Mouse (Mus musculus): Measurements from ENCODE around the gene Raver1. TPM values are rescaled to one million over a fixed set of nuclear protein-coding genes. Genes with fewer than 3 reads are reported as not detected.

Raver1 gene
- polyA plus RNA-seq, 1 experiment = 90.8 TPM

GRCm38 (mm10) chr9:21039779-21040178 lies 52.0 kb downstream of the Raver1 start:
- Histone ChIP-seq H3K4me3 (ENCODE audit: low read depth, low read length) (no peak overlapping the region), H3K27me3 (ENCODE audit: control insufficient read depth, insufficient read depth, low read length) (peaks cover 33% of the 10 kb centered on the region), H3K36me3 (ENCODE audit: control insufficient read depth, insufficient read depth, low read length) (no peaks in the 10 kb centered on the region), H3K27ac (ENCODE audit: insufficient read depth, low read depth, low read length) (no peak overlapping the region), H3K4me1 (ENCODE audit: control insufficient read depth, insufficient read depth, insufficient read length, low read length) (no peaks in the 10 kb centered on the region)
- 81% methylated on average over 3 of the region's 3 CpGs for WGBS
- no peak for TF ChIP-seq CTCF (IDR thresholded peaks at IDR 0.05; ENCODE audit: extremely low read depth, insufficient read length, insufficient replicate concordance, low read depth, low read length)
- no peak for TF ChIP-seq POLR2A (IDR thresholded peaks at IDR 0.05; ENCODE audit: low read depth, low read length)

- H3K27ac ChIP-seq (ENCODE audit: insufficient read depth, low read depth, low read length) = no peak overlapping the region
- H3K36me3 ChIP-seq (ENCODE audit: control insufficient read depth, insufficient read depth, low read length) = no peaks in the 10 kb centered on the region
- TF ChIP-seq POLR2A (IDR thresholded peaks at IDR 0.05; ENCODE audit: low read depth, low read length) (no peak), CTCF (IDR thresholded peaks at IDR 0.05; ENCODE audit: extremely low read depth, insufficient read length, insufficient replicate concordance, low read depth, low read length) (no peak)
- 3% methylated on average over 31 of the region's 31 CpGs for WGBS
- peaks cover 9% of the 10 kb centered on the region for H3K4me1 ChIP-seq (ENCODE audit: control insufficient read depth, insufficient read depth, insufficient read length, low read length)
- peaks cover 43% of the 10 kb centered on the region for H3K27me3 ChIP-seq (ENCODE audit: control insufficient read depth, insufficient read depth, low read length)
- peak overlapping the region; percentile 20; the same call in 1 of the 2 replicates for H3K4me3 ChIP-seq (ENCODE audit: low read depth, low read length)
Observed at GRCm38 (mm10) chr9:21037481-21037891, 54.3 kb downstream of the Raver1 start.

- H3K4me1 ChIP-seq (ENCODE audit: control insufficient read depth, insufficient read depth, insufficient read length, low read length) = peaks cover 13% of the 10 kb centered on the region
- H3K36me3 ChIP-seq (ENCODE audit: control insufficient read depth, insufficient read depth, low read length) = no peaks in the 10 kb centered on the region
- WGBS = 6% methylated on average over 22 of the region's 22 CpGs
- TF ChIP-seq POLR2A (IDR thresholded peaks at IDR 0.05; ENCODE audit: low read depth, low read length) (no peak), CTCF (IDR thresholded peaks at IDR 0.05; ENCODE audit: extremely low read depth, insufficient read length, insufficient replicate concordance, low read depth, low read length) (no peak)
- peaks cover 49% of the 10 kb centered on the region for H3K27me3 ChIP-seq (ENCODE audit: control insufficient read depth, insufficient read depth, low read length)
- no peak overlapping the region for H3K27ac ChIP-seq (ENCODE audit: insufficient read depth, low read depth, low read length)
- H3K4me3 ChIP-seq (ENCODE audit: low read depth, low read length) = no peak overlapping the region
Observed at GRCm38 (mm10) chr9:21036666-21037065, 55.1 kb downstream of the Raver1 start.

- 15% methylated on average over 20 of the region's 20 CpGs for WGBS
- no peak overlapping the region for H3K4me3 ChIP-seq (ENCODE audit: low read depth, low read length)
- TF ChIP-seq POLR2A (IDR thresholded peaks at IDR 0.05; ENCODE audit: low read depth, low read length) (no peak), CTCF (IDR thresholded peaks at IDR 0.05; ENCODE audit: extremely low read depth, insufficient read length, insufficient replicate concordance, low read depth, low read length) (no peak)
Observed at GRCm38 (mm10) chr9:21036161-21036560, 55.6 kb downstream of the Raver1 start.

GRCm38 (mm10) chr9:21035586-21035985 lies 56.2 kb downstream of the Raver1 start:
- Histone ChIP-seq H3K4me1 (ENCODE audit: control insufficient read depth, insufficient read depth, insufficient read length, low read length) (peaks cover 15% of the 10 kb centered on the region), H3K27ac (ENCODE audit: insufficient read depth, low read depth, low read length) (no peak overlapping the region), H3K4me3 (ENCODE audit: low read depth, low read length) (no peak overlapping the region), H3K36me3 (ENCODE audit: control insufficient read depth, insufficient read depth, low read length) (no peaks in the 10 kb centered on the region), H3K27me3 (ENCODE audit: control insufficient read depth, insufficient read depth, low read length) (peaks cover 49% of the 10 kb centered on the region)
- 47% methylated on average over 9 of the region's 9 CpGs for WGBS
- TF ChIP-seq CTCF (IDR thresholded peaks at IDR 0.05; ENCODE audit: extremely low read depth, insufficient read length, insufficient replicate concordance, low read depth, low read length) = no peak
- no peak for TF ChIP-seq POLR2A (IDR thresholded peaks at IDR 0.05; ENCODE audit: low read depth, low read length)

More at GRCm38 (mm10) chr9:21036161-21036560, 55.6 kb downstream of the Raver1 start:
- Histone ChIP-seq H3K27me3 (ENCODE audit: control insufficient read depth, insufficient read depth, low read length) (peaks cover 49% of the 10 kb centered on the region), H3K36me3 (ENCODE audit: control insufficient read depth, insufficient read depth, low read length) (no peaks in the 10 kb centered on the region), H3K4me1 (ENCODE audit: control insufficient read depth, insufficient read depth, insufficient read length, low read length) (peaks cover 15% of the 10 kb centered on the region), H3K27ac (ENCODE audit: insufficient read depth, low read depth, low read length) (no peak overlapping the region)

- Histone ChIP-seq H3K27ac (ENCODE audit: insufficient read depth, low read depth, low read length) (no peak overlapping the region), H3K4me3 (ENCODE audit: low read depth, low read length) (no peak overlapping the region), H3K4me1 (ENCODE audit: control insufficient read depth, insufficient read depth, insufficient read length, low read length) (peaks cover 22% of the 10 kb centered on the region), H3K36me3 (ENCODE audit: control insufficient read depth, insufficient read depth, low read length) (no peaks in the 10 kb centered on the region), H3K27me3 (ENCODE audit: control insufficient read depth, insufficient read depth, low read length) (peaks cover 49% of the 10 kb centered on the region)
- TF ChIP-seq POLR2A (IDR thresholded peaks at IDR 0.05; ENCODE audit: low read depth, low read length) (no peak), CTCF (IDR thresholded peaks at IDR 0.05; ENCODE audit: extremely low read depth, insufficient read length, insufficient replicate concordance, low read depth, low read length) (no peak)
- 11% methylated on average over 17 of the region's 17 CpGs for WGBS
Observed at GRCm38 (mm10) chr9:21034481-21035085, 57.2 kb downstream of the Raver1 start.

GRCm38 (mm10) chr9:21033136-21033535 lies 58.7 kb downstream of the Raver1 start:
- Histone ChIP-seq H3K36me3 (ENCODE audit: control insufficient read depth, insufficient read depth, low read length) (no peaks in the 10 kb centered on the region), H3K27ac (ENCODE audit: insufficient read depth, low read depth, low read length) (no peak overlapping the region), H3K4me1 (ENCODE audit: control insufficient read depth, insufficient read depth, insufficient read length, low read length) (peaks cover 27% of the 10 kb centered on the region), H3K27me3 (ENCODE audit: control insufficient read depth, insufficient read depth, low read length) (peaks cover 44% of the 10 kb centered on the region), H3K4me3 (ENCODE audit: low read depth, low read length) (peak overlapping the region; percentile 71)
- under 1% methylated on average over 34 of the region's 34 CpGs for WGBS
- TF ChIP-seq CTCF (IDR thresholded peaks at IDR 0.05; ENCODE audit: extremely low read depth, insufficient read length, insufficient replicate concordance, low read depth, low read length) = no peak
- no peak for TF ChIP-seq POLR2A (IDR thresholded peaks at IDR 0.05; ENCODE audit: low read depth, low read length)
